Mouse (Mus musculus) embryo, embryonic 11 days (tissue): ENCODE measurements around the gene Fam168b.

Source experiments
- DNase-seq: peaks from one replicate; pipeline ENCODE4 v3.0.0-alpha.2; 2015

The Fam168b gene

DNA sequence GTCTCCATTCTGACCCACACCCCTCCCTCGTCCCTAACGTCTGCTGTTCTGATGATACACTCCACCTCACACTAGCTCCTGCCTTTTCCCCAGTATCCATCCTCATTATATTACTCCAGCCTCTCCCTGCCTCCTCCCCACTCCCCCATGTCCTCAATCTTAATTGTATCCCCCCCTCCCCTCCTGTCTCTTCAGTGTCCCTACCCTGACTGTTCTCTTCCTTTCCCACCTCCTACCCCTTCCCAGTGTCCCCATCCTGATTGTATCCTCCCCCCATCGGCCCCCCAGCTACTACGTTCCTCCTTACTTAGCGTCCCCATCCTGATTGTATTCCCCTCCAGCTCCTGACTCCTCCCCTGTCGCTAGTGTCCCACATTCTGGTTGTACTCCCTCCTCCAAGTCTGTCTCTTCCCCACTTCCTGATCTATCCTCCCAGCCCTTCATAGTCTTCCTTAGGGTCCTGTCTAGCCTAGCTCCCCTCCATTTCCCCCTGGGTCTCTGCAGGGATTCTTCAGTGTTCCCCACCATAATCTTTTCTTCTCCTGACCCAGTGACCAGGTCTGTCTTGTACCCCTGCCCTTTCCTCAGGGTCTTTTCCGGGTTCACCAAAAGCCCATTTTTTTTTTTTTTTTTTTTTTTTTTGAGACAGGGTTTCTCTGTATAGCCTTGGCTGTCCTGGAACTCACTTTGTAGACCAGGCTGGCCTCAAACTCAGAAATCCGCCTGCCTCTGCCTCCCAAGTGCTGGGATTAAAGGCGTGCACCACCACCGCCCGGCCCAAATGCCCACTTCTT lies 7.7 kb upstream of the Fam168b start:
- no peak for DNase-seq

DNA sequence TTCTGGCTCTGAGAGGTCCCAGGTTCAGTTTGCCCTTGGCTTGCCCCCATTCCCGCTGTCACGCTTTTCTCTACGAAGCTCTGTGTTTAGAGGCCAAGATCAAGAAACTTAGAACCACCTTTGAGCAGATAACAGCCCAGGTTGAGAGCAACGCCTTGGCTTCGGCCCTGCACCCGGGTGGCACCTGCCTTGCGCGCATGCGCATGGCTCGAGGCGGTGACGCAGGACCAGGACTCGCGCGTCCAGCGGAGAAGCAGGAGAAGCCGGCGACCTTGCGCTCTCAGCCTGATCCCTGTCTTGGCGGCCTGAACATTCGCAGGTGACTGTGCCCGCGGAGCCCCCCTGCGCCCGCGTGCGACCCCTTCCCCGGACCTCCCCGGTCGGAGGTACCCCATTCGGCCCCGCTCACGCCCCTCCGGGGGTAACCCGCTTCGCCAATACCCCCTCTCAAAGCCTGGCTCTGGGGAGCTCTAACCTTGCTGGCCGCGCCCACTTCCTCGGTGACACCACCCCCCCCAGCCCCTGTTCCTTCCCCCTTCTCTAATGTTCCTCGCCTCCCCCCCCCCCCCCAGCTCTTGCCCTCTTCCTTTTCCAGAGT lies 7.0 kb upstream of the Fam168b start, which contains the start of gene Plekhb2:
Gene Plekhb2, plus strand, starts transcription at position 232 of the 598 bp plus-strand sequence.
- peak; percentile 91 for DNase-seq

DNA sequence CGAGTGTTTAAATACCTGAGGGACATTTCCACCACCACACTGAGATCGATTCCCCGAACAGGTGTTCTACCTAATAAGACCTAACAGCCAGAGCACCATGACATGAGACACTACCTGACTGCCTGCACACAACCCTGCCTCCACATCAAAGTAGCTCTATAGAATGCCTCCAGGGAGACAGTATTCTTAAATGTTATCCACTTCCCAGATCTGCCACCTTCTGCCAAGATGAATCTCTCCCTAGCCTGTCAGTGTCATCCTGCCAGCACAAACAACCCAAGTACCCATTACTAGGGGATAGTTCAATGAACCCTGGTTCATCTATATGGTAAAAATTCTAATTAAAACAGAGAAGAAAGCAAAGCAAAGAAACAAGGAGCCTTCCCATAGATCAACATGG lies 4.2 kb upstream of the Fam168b start:
- no peak for DNase-seq

DNA sequence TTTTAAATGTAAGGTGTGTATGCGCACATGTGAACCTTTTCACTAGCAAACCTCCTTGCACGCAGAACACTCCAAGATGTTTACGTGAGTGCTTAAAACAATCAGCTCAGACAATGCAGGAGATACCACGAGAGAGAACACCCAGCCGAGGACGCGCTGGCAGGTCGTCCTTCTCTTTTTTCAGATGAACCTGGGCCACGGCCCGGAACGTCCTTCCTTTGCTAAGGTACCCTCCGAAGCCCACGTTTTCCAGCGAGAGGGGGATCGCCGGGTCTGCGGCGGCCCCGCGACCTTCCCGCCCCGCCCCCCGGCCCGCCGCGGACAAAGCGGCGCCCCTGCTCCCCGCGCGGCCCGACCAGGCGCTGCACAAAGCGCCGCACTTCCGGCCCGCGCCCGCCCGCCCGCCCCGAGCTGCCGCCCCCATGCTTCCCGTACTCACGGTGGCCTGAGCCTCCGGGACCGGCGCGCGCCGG lies 440 bp downstream of the Fam168b start:
- DNase-seq, result peak; percentile 87

DNA sequence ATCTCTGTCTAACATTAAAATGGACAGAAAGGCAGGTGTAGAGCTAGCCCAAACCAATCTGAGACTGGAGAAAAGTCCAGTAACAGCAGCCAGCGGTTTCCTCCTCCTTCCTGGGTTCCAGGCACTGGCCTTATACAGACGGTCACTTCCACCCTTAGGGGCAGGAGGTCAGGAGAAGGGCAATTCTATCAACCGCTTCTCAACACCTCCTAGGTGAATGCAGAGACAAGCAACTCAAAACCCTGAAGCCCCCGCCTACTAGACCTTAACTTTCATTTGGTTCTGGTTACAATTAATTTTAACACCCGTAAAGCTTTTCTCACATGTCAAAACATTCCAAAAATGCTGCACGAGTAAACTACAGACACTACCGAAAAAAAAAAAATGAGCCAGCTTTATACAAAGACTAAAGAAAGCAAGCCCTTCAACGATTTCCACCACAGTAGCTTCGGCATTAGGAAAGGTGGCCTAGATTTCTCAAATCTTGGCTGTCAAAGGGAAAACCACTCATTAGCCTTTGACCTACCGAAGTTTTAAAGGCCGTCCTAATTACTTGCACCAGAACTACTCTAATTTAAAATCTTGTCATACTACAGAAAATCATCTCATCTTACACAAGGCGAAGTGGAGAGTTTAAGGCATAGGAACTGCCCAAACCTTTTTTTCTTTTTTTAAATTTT lies 1.0 kb downstream of the Fam168b start:
- DNase-seq, result peak; percentile 18

DNA sequence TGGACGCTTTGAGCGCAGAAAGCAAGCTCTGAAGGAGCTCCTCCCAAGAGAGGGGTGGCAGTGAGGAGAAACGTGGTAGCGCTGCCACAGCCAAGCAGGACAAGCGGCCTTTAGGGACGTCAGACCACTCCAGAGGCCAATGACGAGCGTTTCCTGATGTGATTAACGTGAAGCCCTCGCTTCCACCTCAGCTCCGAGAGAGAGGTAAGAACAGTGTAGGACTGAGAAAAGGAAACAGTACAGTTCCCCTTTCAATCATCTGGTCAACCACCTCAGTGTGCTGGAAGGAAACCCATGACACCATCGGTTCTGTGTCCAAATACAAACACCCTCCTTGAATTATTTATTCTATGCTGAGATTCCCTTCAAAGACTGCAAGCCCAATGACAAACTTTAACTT lies 3.6 kb downstream of the Fam168b start:
- no peak for DNase-seq

DNA sequence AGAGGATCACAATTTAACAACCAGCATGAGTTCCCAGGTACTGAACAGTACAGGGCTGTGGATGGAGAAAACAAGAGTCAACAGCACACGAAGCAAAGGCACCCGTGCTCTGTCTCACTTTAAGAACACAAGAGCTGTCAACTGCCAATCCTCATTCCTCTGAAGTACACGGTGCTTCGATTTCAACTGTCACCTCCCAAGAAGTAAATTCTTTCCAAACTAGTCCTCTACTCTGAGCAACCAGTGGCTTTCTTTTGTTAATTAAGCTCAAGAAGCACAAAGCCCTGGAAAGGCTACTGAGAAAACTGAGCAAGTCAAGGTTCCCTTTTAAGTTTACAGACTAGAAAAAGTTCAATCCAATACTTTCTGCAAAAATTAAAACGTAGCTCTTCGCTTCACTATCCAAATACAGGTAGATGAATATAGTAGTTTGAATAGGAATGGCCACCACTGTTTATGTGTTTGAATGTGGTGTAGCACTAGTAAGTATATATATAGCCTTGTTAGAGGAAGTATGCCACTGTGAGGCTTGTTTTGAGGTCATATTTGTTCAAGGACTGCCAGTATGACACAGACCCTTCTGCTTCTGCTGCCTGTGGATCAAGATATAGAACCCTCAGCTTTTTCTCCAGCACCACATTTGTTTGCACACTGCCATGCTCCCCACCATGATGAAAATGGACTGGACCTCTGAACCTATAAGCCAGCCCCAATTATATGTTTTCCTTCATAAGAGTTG lies 4.7 kb downstream of the Fam168b start:
- DNase-seq, result no peak

DNA sequence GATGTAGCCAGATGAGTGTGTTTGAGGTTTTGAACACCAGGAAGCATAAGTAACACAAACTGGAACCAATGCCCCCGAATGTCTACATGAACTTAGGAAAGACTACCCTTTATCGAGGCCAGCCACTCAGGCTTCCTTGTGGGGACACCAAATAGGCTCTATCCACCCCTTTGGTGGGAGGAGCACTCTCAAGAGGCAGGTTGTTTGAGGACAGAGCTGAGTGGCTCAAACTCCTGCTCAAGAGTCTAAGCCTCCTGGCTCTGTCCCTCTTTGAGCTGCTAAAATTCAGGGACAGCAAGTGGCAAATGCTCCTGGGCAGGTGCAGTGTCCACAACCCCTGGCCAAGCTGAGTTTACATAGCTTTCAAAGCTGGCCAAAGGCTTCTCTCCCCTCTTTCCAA lies 8.0 kb downstream of the Fam168b start:
- DNase-seq, result no peak

DNA sequence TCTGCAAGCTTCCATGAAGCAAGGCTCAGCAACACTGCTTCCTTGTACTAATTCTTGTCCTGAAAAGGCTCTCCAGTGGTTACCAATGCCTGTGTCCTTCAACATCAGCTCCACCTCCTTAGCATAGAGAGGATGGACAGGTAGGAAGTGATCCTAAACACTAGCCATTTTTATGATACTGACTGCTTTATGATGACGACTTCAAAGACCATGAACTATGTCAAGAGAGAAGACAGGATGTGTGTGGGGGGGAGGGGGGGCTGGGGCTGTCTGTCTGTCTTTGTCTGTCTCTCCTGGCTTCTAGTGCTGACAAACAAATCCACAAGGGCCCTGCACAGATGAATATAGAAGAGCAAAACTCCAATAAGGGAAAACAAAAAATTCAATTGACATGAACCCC lies 11.5 kb downstream of the Fam168b start:
- DNase-seq, result no peak

DNA sequence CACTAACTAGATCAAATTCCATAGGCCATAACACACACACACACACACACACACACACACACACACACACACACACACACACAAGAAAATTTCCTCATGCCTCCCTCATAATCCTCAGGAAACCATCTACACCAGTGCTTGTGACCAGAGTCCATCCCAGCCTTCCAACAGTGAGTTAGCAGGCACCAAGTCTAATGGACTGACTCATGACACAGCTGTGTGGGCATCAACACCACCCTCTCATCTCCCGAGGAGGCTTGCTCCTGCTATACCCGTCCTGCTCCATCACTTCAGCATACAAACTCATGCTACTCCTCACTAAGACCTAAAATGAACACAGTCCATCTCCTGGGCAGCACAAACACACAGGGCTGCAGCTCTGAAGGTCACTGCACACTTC lies 11.9 kb downstream of the Fam168b start:
- DNase-seq, result no peak

DNA sequence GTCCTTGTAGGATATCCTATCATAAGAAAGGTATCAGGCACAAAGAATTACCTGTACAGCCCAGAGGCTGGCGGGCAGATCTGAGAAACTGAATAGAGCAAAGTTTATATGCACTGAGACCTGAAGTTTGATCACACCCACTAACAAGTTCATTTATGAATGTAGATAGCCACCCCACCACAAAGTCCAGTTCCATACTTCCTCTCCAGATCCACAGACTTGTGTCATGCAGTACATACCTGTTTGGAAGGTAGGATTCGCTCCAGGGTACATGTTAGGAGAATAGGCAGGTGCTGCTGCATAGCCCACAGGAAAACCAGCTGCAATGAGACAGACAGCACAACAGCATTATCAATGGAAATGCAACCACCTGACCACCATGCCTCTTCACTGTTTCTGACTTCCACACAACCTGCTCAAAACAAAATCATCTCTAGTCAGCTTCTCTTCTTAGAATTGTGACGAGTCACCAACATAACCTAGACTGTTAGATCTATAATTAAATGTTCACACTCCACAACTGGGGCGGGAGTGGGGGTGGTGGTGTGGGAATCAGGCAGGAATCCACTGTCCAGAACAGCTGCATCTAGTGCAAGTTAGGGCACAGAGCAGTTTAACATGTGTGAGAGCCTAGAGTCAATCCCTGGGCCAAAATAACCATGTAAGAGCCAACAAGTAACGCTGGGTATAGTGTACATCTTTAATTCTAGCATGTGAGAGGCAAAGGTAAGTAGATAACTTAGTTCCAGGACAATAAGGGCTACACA lies 14.2 kb downstream of the Fam168b start:
- DNase-seq, result no peak

DNA sequence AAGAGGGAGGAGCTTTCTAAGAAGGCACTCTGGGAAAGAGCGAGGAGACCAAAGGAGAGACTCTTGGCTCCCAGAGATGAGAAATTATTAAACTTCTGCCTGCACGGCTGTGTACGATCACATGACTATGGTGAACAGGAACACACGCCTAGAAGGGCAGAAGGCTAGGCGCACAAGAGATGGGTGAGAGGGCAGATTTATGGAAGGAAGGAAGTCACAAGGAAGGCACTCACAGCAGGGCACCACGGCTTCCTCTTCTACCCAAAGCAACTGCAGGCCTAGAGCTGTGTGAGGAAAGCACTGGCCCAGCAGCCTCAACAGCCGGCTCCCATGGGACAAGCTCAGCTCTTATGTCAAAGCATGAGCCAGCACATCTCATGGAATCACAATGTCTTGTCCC lies 15.0 kb downstream of the Fam168b start:
- DNase-seq, result no peak

DNA sequence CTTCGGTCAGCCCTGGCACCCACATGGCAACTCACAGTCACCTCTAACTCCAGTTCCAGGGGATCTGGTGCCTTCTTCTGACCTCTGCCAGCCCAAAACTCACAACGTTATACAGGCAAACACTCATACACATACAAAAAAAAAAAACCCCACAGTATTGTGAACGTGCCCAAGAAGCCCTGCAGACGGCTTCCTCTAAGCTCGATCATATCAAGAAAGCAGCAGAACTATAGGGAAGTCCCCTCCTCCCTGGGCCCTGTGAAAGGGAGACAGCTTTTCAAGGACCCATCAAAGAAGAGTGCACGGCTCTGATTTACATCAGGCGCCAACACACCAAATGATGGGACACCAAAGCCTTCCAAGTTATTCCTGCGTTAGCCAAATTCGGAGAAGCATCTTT lies 17.0 kb downstream of the Fam168b start:
- no peak for DNase-seq

DNA sequence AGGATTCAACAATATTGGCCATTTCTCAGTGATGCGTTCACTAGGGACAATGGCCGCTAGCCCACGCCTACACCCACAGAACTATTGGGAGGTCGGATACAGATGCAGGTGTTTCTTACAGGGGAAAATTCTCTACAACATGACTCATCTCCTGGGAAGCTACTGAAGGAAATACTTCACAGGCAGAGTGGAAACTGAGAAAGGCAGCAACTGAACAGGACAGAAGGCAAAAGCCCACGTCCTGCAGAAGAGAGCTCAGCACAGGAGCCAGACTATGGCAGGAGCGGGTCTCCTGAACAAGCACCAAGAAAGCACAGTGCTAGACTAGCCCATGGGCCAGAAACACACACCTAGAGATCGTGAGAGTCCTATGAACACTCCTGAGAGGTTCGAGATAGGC lies 18.7 kb downstream of the Fam168b start:
- DNase-seq, result no peak

DNA sequence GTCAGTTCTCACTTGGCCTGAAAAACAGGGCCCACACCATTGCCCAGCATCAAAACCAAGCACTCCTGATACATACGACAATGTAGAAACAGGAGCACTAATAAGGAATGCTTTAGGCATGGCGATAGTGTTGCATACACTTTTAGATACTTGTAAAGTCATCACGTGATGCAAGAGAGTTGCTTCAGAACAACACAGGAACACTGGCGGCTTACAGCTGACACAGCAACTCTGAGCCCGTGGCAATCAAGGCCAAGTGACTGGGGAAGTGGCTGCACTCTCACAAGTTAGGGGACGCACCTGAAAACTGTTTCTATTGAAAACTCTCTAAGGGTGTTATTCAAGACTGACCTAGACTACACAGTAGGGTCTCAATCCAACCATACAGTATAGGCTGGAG lies 19.5 kb downstream of the Fam168b start:
- DNase-seq, result no peak

DNA sequence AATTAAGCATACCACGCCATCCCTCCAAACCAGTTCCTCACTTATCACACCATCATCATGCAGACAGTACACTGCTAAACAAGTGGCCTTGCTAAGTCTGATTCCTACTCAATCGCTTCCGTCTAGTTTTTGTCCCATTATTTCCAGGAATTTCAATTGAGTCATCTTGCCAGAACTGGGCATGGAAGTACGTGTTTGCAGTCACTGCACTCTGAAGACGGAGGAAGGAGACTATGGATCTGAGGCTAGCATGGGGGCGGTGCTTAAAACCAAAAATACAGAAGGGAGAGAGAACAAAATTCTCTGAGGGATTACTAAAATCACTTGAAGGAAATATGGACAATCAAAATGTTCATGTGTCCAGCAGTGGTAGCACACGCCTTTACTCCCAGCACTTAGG lies 20.1 kb downstream of the Fam168b start:
- DNase-seq, result no peak

DNA sequence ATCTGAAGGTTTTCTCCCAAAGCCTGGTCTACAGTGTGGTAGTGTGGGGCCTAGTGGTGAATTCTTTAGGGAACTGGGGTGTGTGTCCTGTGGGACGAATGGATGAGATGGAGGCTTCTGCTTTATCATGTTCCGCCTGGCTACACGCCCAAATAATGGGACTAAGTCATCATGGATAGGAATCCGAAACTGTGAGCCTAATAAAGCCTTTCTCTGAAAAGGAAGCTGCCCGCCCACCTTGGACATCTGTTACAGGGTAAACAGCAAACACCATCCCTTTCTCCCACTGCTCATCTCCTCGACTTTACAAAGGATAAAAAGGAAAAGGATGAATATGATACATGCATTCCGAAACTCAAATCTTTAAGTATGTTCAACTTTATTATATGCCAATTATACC lies 20.9 kb downstream of the Fam168b start:
- no peak for DNase-seq

DNA sequence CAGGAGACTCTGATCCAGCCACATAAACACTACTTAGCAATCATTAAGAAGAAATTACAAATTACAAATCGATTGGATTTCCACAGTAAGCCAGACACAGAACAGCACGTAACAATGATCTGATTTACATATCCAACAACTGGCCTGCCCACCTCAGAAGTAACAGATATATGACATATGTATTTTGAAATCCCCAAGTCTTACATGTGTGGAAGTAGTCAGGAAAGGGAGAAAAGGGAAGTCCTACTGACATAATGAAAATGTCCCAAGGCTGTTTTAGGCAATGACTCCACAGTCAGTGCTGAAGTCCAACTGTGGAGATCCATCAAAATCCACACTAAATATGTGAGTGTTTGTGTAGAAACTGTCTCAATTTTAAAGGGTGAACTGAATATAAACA lies 21.5 kb downstream of the Fam168b start:
- no peak for DNase-seq

DNA sequence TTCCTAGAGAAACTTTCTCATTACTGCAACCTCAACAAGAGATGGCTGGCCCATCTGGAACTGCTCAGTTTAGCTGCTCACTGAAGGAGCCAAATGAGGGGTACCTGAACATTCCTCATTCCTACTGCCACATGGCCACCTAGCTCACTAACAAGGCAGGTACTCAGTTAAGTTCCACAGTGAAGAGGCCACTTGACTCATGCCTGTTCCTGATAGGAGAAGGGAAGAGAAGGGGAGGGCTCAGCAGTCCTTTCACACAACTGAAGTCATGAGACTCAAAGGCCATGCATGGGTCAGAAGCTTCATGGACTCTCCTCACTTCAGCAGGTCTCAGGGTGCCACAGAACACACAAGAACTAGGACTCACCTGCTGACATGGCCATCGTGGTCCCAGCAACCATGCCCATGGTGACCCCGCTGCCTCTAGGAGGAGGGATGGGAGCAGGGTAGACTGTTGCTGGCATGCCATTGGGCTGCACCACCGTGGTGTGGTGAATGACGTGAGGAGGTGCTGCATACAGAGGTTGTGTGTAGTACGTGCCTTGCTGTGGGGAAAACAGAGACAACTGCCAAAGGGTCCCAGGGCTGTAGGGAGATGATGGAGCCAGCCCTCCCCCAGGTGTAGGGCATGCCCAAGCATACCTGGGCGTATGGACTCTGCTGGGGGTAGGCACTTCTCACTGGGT lies 23.5 kb downstream of the Fam168b start:
- no peak for DNase-seq

DNA sequence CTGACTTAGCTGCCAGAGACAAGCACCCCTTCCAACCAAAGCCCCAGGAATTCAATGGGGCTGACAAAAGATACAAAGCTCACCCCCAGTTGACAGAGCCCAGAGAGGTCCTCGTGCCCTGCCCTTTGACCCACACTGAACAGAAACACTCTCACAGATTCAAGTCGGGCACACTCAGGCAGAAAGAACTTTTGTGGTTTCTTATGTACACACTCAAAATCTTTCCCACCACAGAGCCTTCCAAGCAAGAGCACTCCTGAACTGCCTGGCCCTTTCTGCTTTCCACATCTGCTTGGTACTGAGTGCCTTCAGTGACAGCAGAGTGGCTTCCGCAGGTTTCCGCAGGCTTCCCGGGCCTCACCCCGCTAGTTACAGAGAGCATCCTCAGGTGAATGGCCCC lies 27.0 kb downstream of the Fam168b start:
- DNase-seq, result no peak

DNA sequence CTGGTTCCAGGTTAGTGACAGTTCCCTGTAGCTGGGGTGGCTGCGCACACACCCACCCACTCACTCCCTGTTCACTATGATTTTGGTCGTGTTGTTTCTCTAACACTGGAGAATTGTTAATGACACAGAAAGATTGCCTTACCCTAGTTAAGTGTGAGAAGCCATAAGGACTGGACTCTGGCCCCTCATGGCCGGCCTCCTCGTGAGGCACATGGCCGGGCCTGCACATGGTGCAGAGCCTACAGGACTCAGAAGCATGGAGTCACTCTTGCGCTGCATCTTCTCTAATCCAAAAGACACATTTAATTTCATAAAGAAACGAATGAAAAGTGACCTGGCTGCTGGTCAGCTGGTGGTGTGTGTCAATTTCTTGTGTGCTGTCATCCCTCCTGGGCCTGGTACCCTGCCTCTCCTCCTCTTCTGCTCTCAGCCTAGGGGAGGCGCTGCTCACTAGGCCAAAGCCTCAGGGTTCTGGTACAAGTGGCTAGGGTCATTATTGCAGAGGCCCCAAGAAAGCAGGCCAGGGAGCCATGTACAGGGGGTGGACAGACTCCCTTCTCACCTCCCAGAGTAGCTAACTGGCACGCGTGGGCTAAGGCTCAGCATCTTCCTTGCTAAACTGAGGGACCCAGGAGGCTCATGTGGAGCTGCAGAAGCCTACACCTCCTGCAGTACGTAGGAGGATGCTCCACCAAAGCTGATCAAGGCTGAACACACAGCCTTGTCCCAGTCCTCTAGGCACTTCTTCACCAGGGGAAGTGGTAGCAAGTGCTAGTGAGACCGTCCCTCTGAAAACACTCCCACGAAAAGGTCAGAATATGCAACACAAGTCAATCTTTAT lies 30.2 kb downstream of the Fam168b start:
- no peak for DNase-seq
